Mouse (Mus musculus) lung, postnatal 10 days (tissue): ENCODE results near the gene Zdhhc20.
A peak's percentile ranks its signal among the peaks of the same experiment; 100 is the strongest.
"Not testable (repeated sequence)": the region's sequence is repeated elsewhere in the genome, so short reads cannot be mapped to it uniquely, and the experiment has no call there.

Experiments
- DNase-seq: peaks from one replicate; pipeline ENCODE4 v3.0.0; 2021

Gene Zdhhc20

GRCm38 (mm10) chr14:57889541-57890010 is 500 bp downstream of the Zdhhc20 start:
- peak; percentile 56 for DNase-seq

- peak; percentile 51 for DNase-seq
These were observed 2.9 kb downstream of the Zdhhc20 start for GRCm38 (mm10) chr14:57887171-57887570.

- no peak for DNase-seq
These were observed 4.0 kb downstream of the Zdhhc20 start for GRCm38 (mm10) chr14:57886032-57886431.

GRCm38 (mm10) chr14:57883341-57883740 is 6.7 kb downstream of the Zdhhc20 start:
- DNase-seq = peak; percentile 21

GRCm38 (mm10) chr14:57882720-57883119 is 7.4 kb downstream of the Zdhhc20 start:
- no peak for DNase-seq

GRCm38 (mm10) chr14:57881793-57882192 is 8.3 kb downstream of the Zdhhc20 start:
- DNase-seq = peak; percentile 73

- no peak for DNase-seq
These were observed 9.0 kb downstream of the Zdhhc20 start for GRCm38 (mm10) chr14:57881074-57881473.

- no peak for DNase-seq
These were observed 12.2 kb downstream of the Zdhhc20 start for GRCm38 (mm10) chr14:57877921-57878320.

GRCm38 (mm10) chr14:57866676-57867276 is 23.3 kb downstream of the Zdhhc20 start:
- DNase-seq = no peak

GRCm38 (mm10) chr14:57865256-57865655 is 24.8 kb downstream of the Zdhhc20 start:
- no peak for DNase-seq

- DNase-seq = no peak
These were observed 26.9 kb downstream of the Zdhhc20 start for GRCm38 (mm10) chr14:57863129-57863528.

- no peak for DNase-seq
These were observed 28.1 kb downstream of the Zdhhc20 start for GRCm38 (mm10) chr14:57861987-57862412.

GRCm38 (mm10) chr14:57859520-57859919 is 30.6 kb downstream of the Zdhhc20 start:
- peak; percentile 33 for DNase-seq

GRCm38 (mm10) chr14:57858601-57859000 is 31.5 kb downstream of the Zdhhc20 start:
- DNase-seq = no peak

- DNase-seq = not testable (repeated sequence)
These were observed 34.0 kb downstream of the Zdhhc20 start for GRCm38 (mm10) chr14:57856037-57856436.

GRCm38 (mm10) chr14:57852961-57853360 is 37.1 kb downstream of the Zdhhc20 start:
- DNase-seq = no peak

- DNase-seq = no peak
These were observed 39.7 kb downstream of the Zdhhc20 start for GRCm38 (mm10) chr14:57850330-57850729.

GRCm38 (mm10) chr14:57848646-57849045 is 41.4 kb downstream of the Zdhhc20 start:
- no peak for DNase-seq

- DNase-seq = not testable (repeated sequence)
These were observed 42.0 kb downstream of the Zdhhc20 start for GRCm38 (mm10) chr14:57848061-57848460.

GRCm38 (mm10) chr14:57844535-57844934 is 45.5 kb downstream of the Zdhhc20 start:
- DNase-seq = no peak

- no peak for DNase-seq
These were observed 54.9 kb downstream of the Zdhhc20 start for GRCm38 (mm10) chr14:57835157-57835556.

- DNase-seq = peak; percentile 18
These were observed 56.5 kb downstream of the Zdhhc20 start for GRCm38 (mm10) chr14:57833526-57833925.

GRCm38 (mm10) chr14:57827284-57827683 is 62.8 kb downstream of the Zdhhc20 start:
- no peak for DNase-seq

GRCm38 (mm10) chr14:57825788-57826751 is 64.0 kb downstream of the Zdhhc20 start, which contains the start of the genes Ska3 and Mrpl57:
Gene Ska3 (minus strand): TSS chr14:57826185.
Gene Mrpl57 (plus strand): TSS chr14:57826234.
- DNase-seq = peak; percentile 96
